Mouse (Mus musculus): Measurements from ENCODE around the gene Evx2. TPM values are rescaled to one million over a fixed set of nuclear protein-coding genes. Genes with fewer than 3 reads are reported as not detected.
A peak's percentile ranks its signal among the peaks of the same experiment; 100 is the strongest.

The Evx2 gene
- polyA plus RNA-seq, 1 experiment from 2014 or later = 0.04 TPM

DNA sequence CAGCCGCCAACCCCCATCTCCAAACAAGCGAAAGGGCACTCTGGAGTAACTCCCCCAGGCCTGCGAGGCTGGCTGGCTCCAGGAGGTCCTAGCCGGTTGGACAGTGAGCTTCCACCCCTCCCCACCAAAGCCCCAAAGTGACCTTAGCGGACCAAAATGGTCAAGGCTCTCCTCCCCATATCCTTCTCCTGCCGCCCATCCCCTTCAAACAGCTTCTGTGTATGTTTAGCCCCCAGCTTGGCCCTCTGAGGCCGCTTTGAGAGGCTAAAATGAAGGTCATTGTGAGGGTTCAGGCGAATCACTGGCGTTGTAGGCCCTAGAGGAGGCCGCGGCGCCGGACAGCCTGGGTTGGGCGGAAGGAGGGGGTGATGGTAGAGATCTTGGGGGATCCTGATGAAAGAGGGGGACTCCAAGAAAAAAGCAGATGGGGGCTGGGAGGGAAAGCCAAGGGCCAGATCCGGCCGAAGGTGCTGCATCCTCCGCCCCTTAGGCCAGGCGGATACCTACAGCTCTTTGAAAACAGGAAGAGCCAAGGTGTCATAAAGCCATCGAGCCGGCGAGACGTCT is 41.3 kb upstream of the Evx2 start:
- WGBS = 16% methylated on average over 22 of the region's 22 CpGs
- peaks cover 89% of the 10 kb centered on the region for H3K27me3 ChIP-seq (replicated peaks)
- peak overlapping the region; percentile 38; the same call in 1 of the 2 replicates for H3K27ac ChIP-seq
- H3K9me3 ChIP-seq = no peaks in the 10 kb centered on the region
- no peak overlapping the region for H3K9ac ChIP-seq
- no peak for ATAC-seq
- H3K36me3 ChIP-seq = no peaks in the 10 kb centered on the region
- H3K4me3 ChIP-seq (replicated peaks) = no peak overlapping the region
- peak overlapping the region; percentile 29 for H3K4me2 ChIP-seq (replicated peaks)
- H3K4me1 ChIP-seq (replicated peaks) = peaks cover 21% of the 10 kb centered on the region

DNA sequence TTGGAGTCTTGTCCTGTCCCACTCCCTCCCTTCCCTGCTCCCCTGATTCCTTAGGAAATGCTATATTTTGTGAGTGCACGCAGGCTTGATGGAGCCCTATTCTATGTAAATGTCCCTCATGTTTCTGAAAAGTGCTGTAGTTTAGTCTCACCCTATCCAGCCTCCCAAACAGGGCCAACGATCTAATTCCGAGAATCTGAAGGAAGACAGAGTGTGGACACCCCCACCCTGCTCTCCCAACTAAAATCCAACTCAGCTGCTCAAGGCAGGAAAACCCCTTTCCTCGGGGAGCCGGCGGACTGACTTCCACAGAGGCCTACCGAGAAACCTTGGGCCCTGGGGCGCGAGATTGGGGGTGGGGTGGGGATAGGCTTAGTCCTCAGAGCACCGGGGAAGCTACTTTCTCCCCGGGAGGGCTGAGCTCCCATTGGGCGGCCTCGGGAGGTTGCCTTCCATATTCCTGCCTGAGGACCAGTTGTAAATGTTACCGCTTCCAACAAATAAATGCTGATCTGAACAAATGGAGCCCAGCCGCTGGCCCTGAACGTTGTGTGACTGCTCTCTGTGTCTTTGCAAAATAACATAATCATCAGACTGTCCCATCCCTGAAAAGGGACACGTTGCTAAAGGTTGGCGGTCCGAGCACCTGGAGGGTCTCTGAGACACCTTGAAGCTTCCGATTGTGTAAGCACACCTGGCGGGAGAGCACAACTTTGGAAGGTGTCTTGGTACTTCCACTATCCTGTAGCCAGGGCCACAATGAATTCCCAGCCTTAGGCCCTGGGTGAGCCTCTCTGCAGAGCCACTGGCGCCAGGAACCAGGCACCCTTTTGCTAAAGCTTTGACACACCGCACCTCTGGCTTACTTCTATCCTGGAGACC is 40.5 kb upstream of the Evx2 start:
- peaks cover 19% of the 10 kb centered on the region for H3K4me1 ChIP-seq (replicated peaks)
- peak overlapping the region; percentile 1; the same call in 1 of the 2 replicates for H3K4me3 ChIP-seq (replicated peaks)
- 0 out of 2 replicates have a peak overlapping the region, but pooled peaks have one; percentile 38 for H3K27ac ChIP-seq
- H3K9me3 ChIP-seq = no peaks in the 10 kb centered on the region
- 13% methylated on average over 23 of the region's 23 CpGs for WGBS
- ATAC-seq = no peak
- H3K4me2 ChIP-seq (replicated peaks) = peak overlapping the region; percentile 29
- H3K9ac ChIP-seq = no peak overlapping the region
- H3K27me3 ChIP-seq (replicated peaks) = peaks cover 89% of the 10 kb centered on the region
- no peaks in the 10 kb centered on the region for H3K36me3 ChIP-seq

DNA sequence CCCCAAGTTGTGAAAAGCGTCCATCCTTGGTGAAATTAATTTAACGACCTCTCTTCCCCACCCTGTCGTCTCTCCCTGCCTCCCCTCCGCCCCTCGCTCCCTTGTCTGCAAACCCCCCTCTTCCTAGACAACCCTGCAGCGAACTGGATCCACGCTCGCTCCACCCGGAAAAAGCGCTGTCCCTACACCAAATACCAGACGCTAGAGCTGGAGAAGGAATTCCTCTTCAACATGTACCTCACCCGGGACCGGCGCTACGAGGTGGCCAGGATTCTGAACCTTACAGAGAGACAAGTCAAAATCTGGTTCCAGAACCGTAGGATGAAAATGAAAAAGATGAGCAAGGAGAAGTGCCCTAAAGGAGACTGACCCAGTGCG is 39.7 kb upstream of the Evx2 start:
- H3K27me3 ChIP-seq (replicated peaks) = peaks cover 87% of the 10 kb centered on the region
- H3K4me3 ChIP-seq (replicated peaks) = peak overlapping the region; percentile 41
- H3K4me2 ChIP-seq (replicated peaks) = peak overlapping the region; percentile 65
- no peaks in the 10 kb centered on the region for H3K36me3 ChIP-seq
- WGBS = 2% methylated on average over 17 of the region's 17 CpGs
- H3K4me1 ChIP-seq (replicated peaks) = peaks cover 13% of the 10 kb centered on the region
- H3K9ac ChIP-seq = no peak overlapping the region
- no peak for ATAC-seq
- no peak overlapping the region for H3K27ac ChIP-seq
- no peaks in the 10 kb centered on the region for H3K9me3 ChIP-seq

DNA sequence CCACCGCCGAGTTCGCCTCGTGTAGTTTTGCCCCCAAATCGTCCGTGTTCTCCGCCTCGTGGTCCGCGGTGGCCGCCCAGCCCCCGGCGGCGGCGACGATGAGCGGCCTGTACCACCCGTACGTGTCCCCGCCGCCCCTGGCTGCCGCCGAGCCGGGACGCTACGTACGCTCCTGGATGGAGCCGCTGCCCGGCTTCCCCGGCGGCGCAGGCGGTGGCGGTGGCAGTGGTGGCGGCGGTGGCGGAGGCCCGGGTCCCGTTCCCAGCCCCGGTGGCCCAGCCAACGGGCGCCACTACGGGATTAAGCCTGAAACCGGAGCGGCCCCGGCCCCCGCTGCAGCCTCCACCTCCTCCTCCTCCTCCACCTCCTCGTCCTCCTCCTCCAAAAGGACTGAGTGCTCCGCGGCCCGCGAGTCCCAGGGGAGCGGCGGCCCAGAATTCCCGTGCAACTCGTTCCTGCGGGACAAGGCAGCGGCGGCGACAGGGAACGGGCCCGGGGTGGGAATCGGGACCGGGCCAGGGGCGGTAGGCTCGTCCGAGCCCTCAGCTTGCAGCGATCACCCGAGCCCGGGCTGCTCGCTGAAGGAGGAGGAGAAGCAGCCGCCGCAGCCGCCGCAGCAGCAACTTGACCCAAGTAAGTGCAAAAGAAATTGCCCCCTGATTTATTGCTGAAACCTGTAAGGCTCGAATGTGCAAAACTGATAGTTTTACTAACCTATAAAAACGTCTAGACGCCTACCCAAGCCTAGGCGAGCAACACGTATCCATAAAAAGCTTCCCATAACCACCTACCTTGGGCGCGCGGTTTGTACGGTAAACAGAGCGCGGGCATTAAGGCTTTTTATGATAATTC is 39.1 kb upstream of the Evx2 start:
- Histone ChIP-seq H3K27ac (0 out of 2 replicates have a peak overlapping the region, but pooled peaks have one; percentile 32), H3K4me1 (replicated peaks) (peaks cover 13% of the 10 kb centered on the region)

DNA sequence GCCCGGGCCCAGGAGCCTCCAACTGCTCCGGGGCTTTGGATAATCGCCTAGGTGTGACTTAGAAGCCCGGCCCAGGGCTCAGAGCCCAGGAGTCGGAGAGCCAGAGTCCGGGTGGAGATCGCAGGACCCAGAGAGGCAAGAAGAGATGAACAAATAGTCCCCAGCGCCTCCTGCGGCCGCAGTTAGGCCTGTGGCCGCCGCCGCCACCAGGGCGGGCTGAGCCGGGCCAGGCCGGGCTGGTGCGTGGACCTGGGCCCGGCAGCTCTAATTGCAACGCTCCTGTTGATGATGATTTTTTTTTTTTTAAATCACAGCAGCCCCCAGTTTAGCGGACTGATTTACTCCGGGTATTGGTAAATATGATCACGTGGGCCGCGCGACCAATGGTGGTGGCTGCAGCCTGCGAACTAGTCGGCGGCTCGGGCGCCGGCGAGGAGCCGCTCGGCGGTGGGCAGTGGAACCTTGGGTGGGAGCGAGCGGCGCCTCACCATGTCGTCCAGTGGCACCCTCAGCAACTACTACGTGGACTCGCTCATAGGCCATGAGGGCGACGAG is 38.3 kb upstream of the Evx2 start, which contains the start of gene Hoxd9:
Hoxd9 (plus strand) TSS at position 161 of the 555 bp plus-strand sequence.
- H3K9me3 ChIP-seq = no peaks in the 10 kb centered on the region
- peak within 1 kb of the TSS; percentile 41 for H3K4me3 ChIP-seq (replicated peaks)
- peaks cover 14% of the 10 kb centered on the region for H3K4me1 ChIP-seq (replicated peaks)
- H3K4me2 ChIP-seq (replicated peaks) = peak within 1 kb of the TSS; percentile 65
- H3K9ac ChIP-seq = peak within 1 kb of the TSS; percentile 42
- peak; percentile 41 for ATAC-seq
- H3K27me3 ChIP-seq (replicated peaks) = peaks cover 90% of the 10 kb centered on the region
- no peaks in the 10 kb centered on the region for H3K36me3 ChIP-seq
- WGBS = 1% methylated on average over 43 of the region's 43 CpGs
- 0 out of 2 replicates have a peak within 1 kb of the TSS, but pooled peaks have one; percentile 32 for H3K27ac ChIP-seq

More for the DNA sequence above, 39.1 kb upstream of the Evx2 start:
- Histone ChIP-seq H3K4me2 (replicated peaks) (peak overlapping the region; percentile 65), H3K27me3 (replicated peaks) (peaks cover 87% of the 10 kb centered on the region), H3K36me3 (no peaks in the 10 kb centered on the region), H3K9me3 (no peaks in the 10 kb centered on the region), H3K4me3 (replicated peaks) (peak overlapping the region; percentile 41), H3K9ac (peak overlapping the region; percentile 42)
- peak; percentile 27 for ATAC-seq
- 1% methylated on average over 86 of the region's 86 CpGs for WGBS

DNA sequence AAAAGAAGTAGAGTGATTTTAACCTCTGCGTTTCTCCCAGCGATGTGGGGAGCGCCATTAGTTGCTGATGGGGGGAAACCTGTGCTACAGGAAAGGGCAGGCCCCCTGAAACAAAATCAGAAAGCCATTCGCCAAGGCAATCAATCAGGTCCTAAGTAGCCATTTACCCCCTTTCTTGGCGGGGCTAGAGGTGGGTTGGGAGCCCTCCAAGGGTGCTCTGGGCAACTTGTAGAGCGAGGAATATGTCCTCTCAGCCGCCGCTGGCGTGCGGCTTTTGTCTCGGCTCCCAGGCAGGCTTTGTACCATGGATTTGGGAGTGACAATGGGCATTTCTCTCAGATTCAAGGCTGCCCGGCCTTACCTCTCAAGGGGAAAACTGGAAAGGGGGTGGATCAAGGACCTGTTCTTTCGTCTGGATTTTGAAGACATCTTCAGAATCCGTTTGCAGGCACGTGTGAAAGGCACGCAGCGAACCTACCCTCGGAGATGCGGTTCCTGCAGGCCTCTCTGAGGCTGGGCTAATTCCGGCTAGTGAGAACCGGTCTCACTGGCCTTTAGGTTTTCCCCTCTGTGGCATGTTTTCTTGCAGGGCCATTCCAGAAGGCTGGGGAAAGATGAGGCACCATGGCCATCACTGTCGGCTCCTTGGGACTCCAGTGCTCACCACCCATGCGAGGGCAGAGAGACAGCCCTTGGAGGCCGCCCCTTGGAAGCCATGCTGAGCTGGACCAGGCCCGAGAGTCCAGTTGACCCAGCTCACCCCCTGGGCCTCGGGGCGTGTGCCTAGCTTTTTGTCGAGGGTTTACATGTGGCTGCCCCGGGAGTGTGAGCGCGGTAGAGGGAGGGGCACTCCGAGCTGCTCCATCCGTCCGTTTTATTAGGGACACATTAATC is 37.3 kb upstream of the Evx2 start:
- H3K27me3 ChIP-seq (replicated peaks) = peaks cover 97% of the 10 kb centered on the region

DNA sequence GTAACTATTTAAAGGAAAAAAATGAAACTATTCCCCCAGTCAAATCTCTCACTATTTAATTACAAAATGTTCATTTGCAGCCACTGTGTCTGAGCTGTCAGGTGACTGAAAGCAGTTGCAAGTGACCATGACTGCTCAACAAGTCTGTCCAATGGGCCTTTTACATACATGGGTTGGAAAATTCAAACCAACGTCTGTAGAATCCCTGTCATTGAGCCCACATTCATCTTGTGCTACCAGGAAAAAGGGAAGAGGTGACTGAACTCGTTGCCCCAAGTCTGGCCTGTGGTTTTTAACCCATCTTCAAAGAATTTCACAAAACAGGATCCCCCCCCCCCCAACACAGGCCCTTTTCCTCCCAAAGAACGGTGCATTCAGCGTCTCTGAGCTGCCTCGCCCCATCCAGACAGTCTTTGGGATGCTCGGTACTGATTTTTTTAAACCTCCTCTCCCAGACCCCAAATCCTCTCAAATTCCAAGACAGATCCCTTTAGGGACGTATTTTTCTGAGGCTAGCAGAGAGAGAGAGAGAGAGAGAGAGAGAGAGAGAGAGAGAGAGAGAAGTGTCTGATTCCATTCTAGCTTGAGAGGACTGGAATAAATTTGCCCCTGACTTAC is 36.6 kb upstream of the Evx2 start:
- no peak overlapping the region for H3K9ac ChIP-seq
- peaks cover 23% of the 10 kb centered on the region for H3K4me1 ChIP-seq (replicated peaks)
- no peaks in the 10 kb centered on the region for H3K36me3 ChIP-seq
- H3K9me3 ChIP-seq = no peaks in the 10 kb centered on the region
- no peak overlapping the region for H3K4me3 ChIP-seq (replicated peaks)
- peaks cover 98% of the 10 kb centered on the region for H3K27me3 ChIP-seq (replicated peaks)
- WGBS = 13% methylated on average over 7 of the region's 7 CpGs
- ATAC-seq = no peak
- H3K27ac ChIP-seq = no peak overlapping the region
- H3K4me2 ChIP-seq (replicated peaks) = no peak overlapping the region

More for the DNA sequence above, 37.3 kb upstream of the Evx2 start:
- Histone ChIP-seq H3K36me3 (no peaks in the 10 kb centered on the region), H3K4me1 (replicated peaks) (peaks cover 18% of the 10 kb centered on the region), H3K9me3 (no peaks in the 10 kb centered on the region), H3K27ac (0 out of 2 replicates have a peak overlapping the region, but pooled peaks have one; percentile 27), H3K9ac (peak overlapping the region; percentile 4; the same call in 1 of the 2 replicates), H3K4me2 (replicated peaks) (peak overlapping the region; percentile 34), H3K4me3 (replicated peaks) (no peak overlapping the region)
- WGBS = 4% methylated on average over 34 of the region's 34 CpGs
- 0 out of 2 replicates have a peak, but pooled peaks have one; percentile 20 for ATAC-seq

DNA sequence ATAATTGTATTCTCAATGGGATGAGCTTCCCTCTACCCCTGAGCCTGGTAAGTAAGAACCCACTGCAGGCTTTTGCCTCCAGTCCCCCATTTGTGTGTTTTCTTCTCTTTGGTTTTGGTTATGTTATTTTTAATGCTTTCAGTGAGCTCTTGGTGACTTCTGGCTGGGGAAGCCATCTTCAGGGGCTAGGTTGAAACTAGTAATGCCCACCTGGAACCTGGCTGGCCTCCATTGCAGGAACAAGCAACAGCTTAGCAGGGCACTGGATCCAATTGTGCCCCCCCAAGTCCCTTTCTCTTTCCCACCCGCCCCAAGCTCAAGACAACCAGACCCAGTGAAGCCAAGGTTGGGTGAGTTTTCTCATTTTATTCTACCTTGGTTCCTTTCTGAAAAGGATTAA is 36.0 kb upstream of the Evx2 start:
- no peak for ATAC-seq
- no peak overlapping the region for H3K4me3 ChIP-seq (replicated peaks)
- H3K4me1 ChIP-seq (replicated peaks) = peaks cover 23% of the 10 kb centered on the region
- H3K9ac ChIP-seq = no peak overlapping the region
- H3K27me3 ChIP-seq (replicated peaks) = peaks cover 94% of the 10 kb centered on the region
- no peaks in the 10 kb centered on the region for H3K36me3 ChIP-seq
- 4% methylated on average over 1 of the region's 1 CpGs for WGBS
- no peak overlapping the region for H3K27ac ChIP-seq
- H3K9me3 ChIP-seq = no peaks in the 10 kb centered on the region
- H3K4me2 ChIP-seq (replicated peaks) = no peak overlapping the region

DNA sequence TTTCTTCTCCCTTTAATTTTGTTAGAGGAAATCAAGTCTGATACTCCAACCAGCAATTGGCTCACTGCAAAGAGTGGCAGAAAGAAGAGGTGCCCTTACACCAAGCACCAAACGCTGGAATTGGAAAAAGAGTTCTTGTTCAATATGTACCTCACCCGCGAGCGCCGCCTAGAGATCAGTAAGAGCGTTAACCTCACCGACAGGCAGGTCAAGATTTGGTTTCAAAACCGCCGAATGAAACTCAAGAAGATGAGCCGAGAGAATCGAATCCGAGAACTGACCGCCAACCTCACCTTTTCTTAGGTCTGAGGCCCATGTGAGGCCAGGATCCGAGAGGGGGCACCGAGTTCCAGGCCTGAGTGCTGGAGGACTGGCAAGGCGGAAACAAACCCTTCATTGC is 34.7 kb upstream of the Evx2 start:
- WGBS = 4% methylated on average over 16 of the region's 16 CpGs
- no peak overlapping the region for H3K27ac ChIP-seq

DNA sequence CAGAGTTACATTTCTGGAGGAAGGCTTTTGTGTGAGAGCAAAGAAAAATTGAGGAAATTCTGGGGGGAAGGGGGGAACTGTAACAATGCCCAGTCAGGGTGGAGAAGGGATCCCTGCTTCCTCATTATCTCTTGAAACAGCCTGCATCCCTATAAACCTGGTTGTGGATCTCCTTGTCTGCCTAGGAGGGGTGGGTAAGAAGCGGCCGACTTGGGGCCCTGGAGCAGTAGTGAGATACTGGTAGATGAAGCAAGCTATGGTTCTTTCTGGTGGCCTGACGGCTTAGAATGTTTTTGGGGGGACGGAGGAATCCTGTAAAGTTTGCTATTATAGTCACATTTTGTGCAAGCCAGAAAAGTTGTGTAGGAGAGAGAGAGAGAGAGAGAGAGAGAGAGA is 34.1 kb upstream of the Evx2 start:
- Histone ChIP-seq H3K4me3 (replicated peaks) (peak overlapping the region; percentile 31), H3K27me3 (replicated peaks) (peaks cover 90% of the 10 kb centered on the region), H3K9me3 (no peaks in the 10 kb centered on the region), H3K4me1 (replicated peaks) (peaks cover 20% of the 10 kb centered on the region), H3K4me2 (replicated peaks) (0 out of 2 replicates have a peak overlapping the region, but pooled peaks have one; percentile 45), H3K9ac (no peak overlapping the region), H3K27ac (no peak overlapping the region), H3K36me3 (no peaks in the 10 kb centered on the region)
- WGBS = 19% methylated on average over 4 of the region's 4 CpGs
- ATAC-seq = no peak

More for the DNA sequence above, 34.7 kb upstream of the Evx2 start:
- Histone ChIP-seq H3K4me2 (replicated peaks) (no peak overlapping the region), H3K4me1 (replicated peaks) (peaks cover 23% of the 10 kb centered on the region), H3K9ac (no peak overlapping the region), H3K4me3 (replicated peaks) (no peak overlapping the region), H3K9me3 (no peaks in the 10 kb centered on the region), H3K27me3 (replicated peaks) (peaks cover 93% of the 10 kb centered on the region), H3K36me3 (no peaks in the 10 kb centered on the region)
- no peak for ATAC-seq

Measured in intestine, embryonic 15.5 days (tissue).